Mouse (Mus musculus) embryo, embryonic 10.5 days (tissue): ENCODE measurements around the gene Cyp2c29.
"Not testable (repeated sequence)": the region's sequence is repeated elsewhere in the genome, so short reads cannot be mapped to it uniquely, and the experiment has no call there.

Experiments
- DNase-seq: peaks from one replicate; pipeline ENCODE4 v3.0.0-alpha.2; 2015; ENCODE audit warnings: low spot score

Gene Cyp2c29

DNA sequence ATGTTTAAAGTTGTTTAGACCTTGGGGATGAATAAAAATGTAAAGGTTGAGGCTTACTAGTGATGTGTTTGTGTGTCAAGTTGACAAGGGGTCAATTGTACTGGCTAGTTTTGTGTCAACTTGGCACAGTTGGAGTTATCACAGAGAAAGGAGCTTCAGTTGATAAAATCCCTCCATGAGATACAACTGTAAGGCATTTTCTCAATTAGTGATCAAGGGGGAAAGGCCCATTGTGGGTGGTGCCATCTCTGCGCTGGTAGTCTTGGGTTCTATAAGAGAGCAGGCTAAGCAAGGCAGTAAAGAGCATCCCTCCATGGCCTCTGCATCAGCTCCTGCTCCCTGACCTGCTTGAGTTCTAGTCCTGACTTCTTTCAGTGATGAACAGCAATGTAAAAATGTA lies at the start of gene Cyp2c29:
TSS of gene Cyp2c29 (plus strand) at position 301 of the 400 bp plus-strand sequence.
- not testable (repeated sequence) for DNase-seq

DNA sequence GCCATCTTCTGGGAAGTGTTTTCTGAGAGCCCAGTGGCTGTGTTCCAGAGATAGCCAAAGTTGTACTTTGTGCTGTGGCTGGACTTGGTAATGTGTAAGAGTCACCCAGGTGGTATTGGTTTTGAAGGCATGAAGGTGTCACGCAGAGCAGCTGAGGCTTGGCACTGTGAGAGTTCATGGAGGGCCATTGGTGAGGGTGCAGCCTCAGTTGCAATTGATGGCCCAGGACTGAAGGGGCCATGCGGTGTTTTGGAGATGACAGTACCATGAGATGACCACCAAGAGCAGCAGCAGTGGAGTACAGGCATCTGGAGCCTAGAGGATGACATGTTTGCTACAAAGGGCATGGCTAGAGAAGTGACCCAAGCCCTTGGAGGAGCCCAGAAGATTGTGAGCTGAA lies 2.2 kb upstream of the Cyp2c29 start:
- not testable (repeated sequence) for DNase-seq

DNA sequence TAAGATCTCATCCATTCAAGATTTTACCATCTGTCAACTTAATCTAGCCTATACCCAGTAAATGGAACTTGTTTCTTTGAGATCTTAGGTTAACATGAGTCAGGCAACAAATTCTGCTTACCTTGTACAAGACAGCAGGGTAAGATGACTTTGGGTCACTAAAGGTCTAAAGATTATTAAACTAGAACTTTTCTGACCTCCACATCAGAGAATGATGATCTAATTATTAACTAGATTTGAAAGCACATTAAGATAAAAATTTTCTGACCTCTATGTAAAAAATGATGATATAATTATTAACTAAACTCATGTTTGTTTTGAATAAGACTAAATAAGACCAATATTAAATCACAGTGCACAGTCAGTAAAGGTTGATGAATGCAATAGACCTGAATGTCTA lies 13.6 kb downstream of the Cyp2c29 start:
- DNase-seq: no peak

GRCm38 (mm10) chr19:39285637-39286036 lies 16.4 kb downstream of the Cyp2c29 start:
- no peak for DNase-seq

DNA sequence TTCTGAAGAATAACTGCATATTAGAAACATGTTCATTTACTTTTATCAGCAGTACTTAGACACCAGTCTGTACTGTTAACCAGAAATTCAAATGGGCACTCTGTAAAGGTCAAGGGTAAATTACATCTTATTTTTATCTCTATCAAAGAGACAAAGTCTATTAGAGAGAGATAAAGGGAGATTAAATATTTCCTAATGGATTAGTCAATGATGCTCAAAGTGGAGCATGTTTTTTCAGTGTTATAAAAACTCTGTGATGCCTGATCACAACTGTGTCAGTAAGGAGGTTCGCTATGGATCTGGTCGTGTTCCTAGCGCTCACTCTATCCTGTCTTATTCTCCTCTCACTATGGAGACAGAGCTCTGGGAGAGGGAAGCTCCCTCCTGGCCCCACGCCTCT lies 17.6 kb downstream of the Cyp2c29 start:
- DNase-seq: no peak

GRCm38 (mm10) chr19:39288978-39289377 lies 19.8 kb downstream of the Cyp2c29 start:
- DNase-seq: no peak
